Comparison of ENCODE assay signal across 9 mouse cellular contexts in the genomic region with DNA sequence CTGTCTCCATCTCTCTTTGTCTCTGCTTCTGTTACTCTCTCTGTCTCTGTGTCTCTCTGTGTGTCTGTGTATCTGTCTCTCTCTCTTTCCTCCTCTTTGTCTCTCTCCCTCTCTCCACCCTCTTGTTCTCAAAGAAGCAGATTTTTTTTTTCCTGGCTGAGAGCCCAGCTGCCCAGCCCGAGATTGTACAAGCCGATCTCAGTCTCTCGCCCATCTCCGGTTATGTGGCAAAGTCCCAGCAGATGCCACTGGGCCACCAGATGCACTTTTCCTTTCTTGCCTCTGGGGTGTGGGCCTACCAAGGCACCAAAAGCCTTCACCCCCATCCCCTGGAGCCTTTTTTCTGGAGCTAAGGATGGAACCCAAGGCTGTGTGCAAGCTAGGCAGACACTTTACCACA. TPM values are rescaled to one million over a fixed set of nuclear protein-coding genes. Genes with fewer than 3 reads are reported as not detected.
A peak's percentile ranks its signal among the peaks of the same experiment; 100 is the strongest.
DNase-seq lines count a peak whose midpoint lies in the region; TF ChIP-seq lines count a peak whose summit lies in the region.
"Had no signal": no experiment of that assay in that cellular context is flagged by ENCODE, and none has a peak within 500 bp of the region (broad histone marks: within the 10 kb centered on the region; RNA-seq: fewer than 3 reads in every experiment).

No protein-coding gene starts in this region.

- DNase-seq in cerebellum, postnatal 14 days, result peak; percentile 21 to 42
- no peak for DNase-seq in cerebellum, adult 18-20 months
- DNase-seq in retina, postnatal 1 day, result peak; percentile 37
- DNase-seq in retina, embryonic 14.5 days (ENCODE audit: low spot score), result no peak
- peak; percentile 88 for DNase-seq in kidney, adult 2 months
- DNase-seq in testis, postnatal 10 days (ENCODE audit: low spot score), result peak; percentile 54
- no peak for DNase-seq in spleen, adult 18-20 months
- DNase-seq in thymus, postnatal 36 days, result no peak

- H3K27me3 ChIP-seq in kidney, adult 2 months (replicated peaks; ENCODE audit: control insufficient read depth, insufficient read depth, low read length), result no peaks in the 10 kb centered on the region

- H3K4me1 ChIP-seq in kidney, adult 2 months (ENCODE audit: control insufficient read depth, insufficient read depth, low read length), result peaks cover 52% of the 10 kb centered on the region

- no peaks in the 10 kb centered on the region for H3K36me3 ChIP-seq in kidney, adult 2 months (ENCODE audit: control insufficient read depth, insufficient read depth, low read length)

- H3K4me3 ChIP-seq in kidney, adult 2 months (ENCODE audit: insufficient read depth, low read depth, low read length), result no peak overlapping the region

- no peak for TF ChIP-seq CTCF in kidney, adult 2 months (conservative IDR thresholded peaks at IDR 0.05; ENCODE audit: insufficient read depth, insufficient read length, low read depth, low read length)

- H3K27ac ChIP-seq in kidney, adult 2 months (ENCODE audit: insufficient read depth, low read depth, low read length), result peak overlapping the region; percentile 94

- no peak for TF ChIP-seq POLR2A in kidney, adult 2 months (IDR thresholded peaks at IDR 0.05; ENCODE audit: low read depth, low read length)

- 16% methylated on average over 4 of the region's 4 CpGs for WGBS in kidney, adult 2 months

RNA-seq across cellular contexts. Expression of gene Kcnk5, which starts 42.6 kb away (rescaled TPM):
- polyA plus RNA-seq in kidney, adult 2 months (2012; rRNA removed), result 32.0 and 34.2 TPM in 2 replicates

RNA-seq across cellular contexts. Expression of gene Kcnk16, which starts 44.8 kb away (rescaled TPM):
- not detected in 2 replicates for polyA plus RNA-seq in kidney, adult 2 months (2012; rRNA removed)
- polyA plus RNA-seq: inflammation-experienced regulatory T-cells, adult 6 months had no signal

Comparison
In these comparisons a context has a peak if more than half of its experiments do, and no peak if none do; other contexts are left out.
1. DNase-seq: peak in cerebellum, postnatal 14 days (2 of 2), retina, postnatal 1 day (single experiment), kidney, adult 2 months (single experiment) and testis, postnatal 10 days (single experiment); none in cerebellum, adult 18-20 months (0 of 2), retina, embryonic 14.5 days (single experiment), spleen, adult 18-20 months (0 of 2) and thymus, postnatal 36 days (0 of 2).